Mouse (Mus musculus) regulatory T cell (primary cell): ENCODE data around the gene Slc5a5.

ENCODE experiments used
- in situ Hi-C: fragments of 300-600 bp; cut with MboI, MseI; formaldehyde crosslinking; loops from one replicate; pipeline ENCODE4 v1.15.1; 2025; ENCODE audit warnings: high pct_unique_total_duplicates

Gene Slc5a5

GRCm38 (mm10) chr8:70836666-70837065 is 55.9 kb downstream of the Slc5a5 start:
- in situ Hi-C loops: no loop called here

GRCm38 (mm10) chr8:70834071-70834470 is 58.5 kb downstream of the Slc5a5 start:
- in situ Hi-C loops: no loop called here

- in situ Hi-C loops: no loop called here
These were observed 59.0 kb downstream of the Slc5a5 start for GRCm38 (mm10) chr8:70833520-70833919.

DNA sequence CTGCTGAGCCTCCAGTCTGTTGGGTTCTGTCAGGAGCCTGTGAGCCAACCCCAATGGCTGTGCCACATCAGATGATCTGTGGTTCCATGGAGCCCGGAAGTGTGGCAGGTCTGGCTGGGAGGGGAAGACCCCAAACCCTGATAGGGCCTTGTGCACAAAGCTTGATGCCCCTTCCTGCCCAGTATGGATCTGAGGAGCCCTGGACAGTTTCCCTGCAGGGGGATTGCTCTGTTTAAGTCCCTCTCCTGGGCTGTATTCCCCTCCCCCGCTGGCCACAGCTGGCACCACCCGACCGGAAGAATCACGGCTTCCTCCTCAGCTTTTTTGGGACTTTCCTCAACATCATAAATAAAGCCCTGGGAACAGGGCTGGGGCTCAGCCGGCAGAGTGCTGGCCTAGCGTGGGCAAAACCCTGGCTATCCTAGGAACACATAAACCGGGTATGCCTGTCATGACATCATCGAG is 59.5 kb downstream of the Slc5a5 start:
- in situ Hi-C loops: no loop called here
